23 mouse cellular contexts compared by ENCODE assay signal in the genomic region with DNA sequence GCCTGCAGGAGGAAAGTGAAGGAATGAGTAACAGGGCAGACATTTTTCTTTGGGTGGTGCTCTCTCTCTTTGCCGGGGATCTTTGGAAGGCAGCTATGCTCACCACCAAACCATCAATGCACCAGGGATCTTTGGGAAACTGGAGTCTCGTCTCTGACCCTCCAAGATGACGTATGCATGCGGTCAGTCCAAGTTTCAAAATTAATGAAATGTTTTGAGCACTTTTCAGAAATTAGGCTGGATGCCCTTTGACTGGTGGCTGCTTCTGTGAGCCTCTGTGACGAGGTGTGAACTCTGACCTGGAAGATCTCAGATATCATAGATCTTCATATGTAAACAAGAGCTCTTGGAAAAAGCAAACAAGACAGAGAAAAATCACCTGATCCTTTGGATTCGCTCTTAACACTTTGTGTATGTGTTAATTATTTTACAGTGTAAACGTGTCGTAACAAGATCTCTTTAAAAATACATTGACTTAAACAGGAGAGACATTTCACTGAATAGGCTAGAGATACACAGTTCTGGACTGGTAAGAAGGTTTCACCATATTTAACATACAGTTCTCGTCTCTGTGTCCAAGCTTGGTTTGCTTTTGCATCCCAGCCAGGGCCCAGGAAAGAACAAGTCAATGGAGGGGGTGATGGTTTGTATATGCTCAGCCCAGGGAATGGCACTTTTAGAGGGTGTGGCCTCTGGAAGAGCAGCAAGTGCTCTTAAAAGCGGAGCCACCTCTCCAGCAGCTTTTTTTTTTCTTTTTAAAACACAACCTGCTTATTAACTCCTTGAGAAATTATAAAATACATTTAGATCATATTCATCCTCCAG. TPM values are rescaled to one million over a fixed set of nuclear protein-coding genes. Genes with fewer than 3 reads are reported as not detected.
DNase-seq lines count a peak whose midpoint lies in the region; ATAC-seq and TF ChIP-seq lines count a peak whose summit lies in the region.
"Had no signal": no experiment of that assay in that cellular context is flagged by ENCODE, and none has a peak within 500 bp of the region (broad histone marks: within the 10 kb centered on the region; RNA-seq: fewer than 3 reads in every experiment).

No protein-coding gene starts in this region.

- H3K36me3 ChIP-seq in heart, embryonic 13.5 days = no peaks in the 10 kb centered on the region
- no peaks in the 10 kb centered on the region for H3K36me3 ChIP-seq in lung, postnatal 0 days (ENCODE audit: insufficient read depth, low read length)
- H3K36me3 ChIP-seq in intestine, embryonic 16.5 days (ENCODE audit: control insufficient read depth, insufficient read depth, low read length) = no peaks in the 10 kb centered on the region
- H3K36me3 ChIP-seq in liver, embryonic 16.5 days (ENCODE audit: control insufficient read depth, insufficient read depth) = no peaks in the 10 kb centered on the region
- H3K36me3 ChIP-seq in forebrain, embryonic 11.5 days (ENCODE audit: control insufficient read depth, insufficient read depth, low read length) = no peaks in the 10 kb centered on the region
- H3K36me3 ChIP-seq: embryonic facial prominence, embryonic 13.5 days; heart, embryonic 10.5 days; heart, embryonic 15.5 days had no signal

- no peak for TF ChIP-seq EP300 in lung, postnatal 0 days (IDR thresholded peaks at IDR 0.05)

- 71% methylated on average over 10 of the region's 10 CpGs for WGBS in heart, embryonic 13.5 days
- 26% methylated on average over 10 of the region's 10 CpGs for WGBS in lung, postnatal 0 days
- 36% methylated on average over 10 of the region's 10 CpGs for WGBS in intestine, embryonic 16.5 days
- 55% methylated on average over 10 of the region's 10 CpGs for WGBS in liver, embryonic 16.5 days (ENCODE audit: insufficient replicate concordance)
- 85% methylated on average over 10 of the region's 10 CpGs for WGBS in forebrain, embryonic 11.5 days

- peaks cover 8% of the 10 kb centered on the region; the same call in 1 of the 2 replicates for H3K4me1 ChIP-seq in heart, embryonic 13.5 days
- H3K4me1 ChIP-seq in lung, postnatal 0 days (ENCODE audit: insufficient read depth, low read depth, low read length) = no peaks in the 10 kb centered on the region
- peaks cover 7% of the 10 kb centered on the region for H3K4me1 ChIP-seq in intestine, embryonic 16.5 days (ENCODE audit: control insufficient read depth, insufficient read depth, low read length)
- H3K4me1 ChIP-seq in liver, embryonic 16.5 days (ENCODE audit: control insufficient read depth, low read depth, low read length) = no peaks in the 10 kb centered on the region; the same call in none of the 2 replicates
- no peaks in the 10 kb centered on the region for H3K4me1 ChIP-seq in forebrain, embryonic 11.5 days (replicated peaks; ENCODE audit: control insufficient read depth, insufficient read depth, low read length)
- H3K4me1 ChIP-seq: embryonic facial prominence, embryonic 13.5 days had no signal

- TF ChIP-seq CTCF in lung, postnatal 0 days (IDR thresholded peaks at IDR 0.05) = no peak

- ATAC-seq in heart, embryonic 13.5 days (ENCODE audit: extremely low read depth, insufficient number of reproducible peaks, low FRiP score, low TSS enrichment) = no peak
- peak; percentile 20; the same call in 1 of the 2 replicates for ATAC-seq in lung, postnatal 0 days
- ATAC-seq in intestine, embryonic 16.5 days = peak; percentile 46
- peak; percentile 70 for ATAC-seq in liver, embryonic 16.5 days (ENCODE audit: low read depth)
- no peak for ATAC-seq in forebrain, embryonic 11.5 days (replicated peaks; ENCODE audit: low FRiP score)
- ATAC-seq: activated CD4-positive, CD25-positive, alpha-beta regulatory T cell, adult 4 months; forebrain, embryonic 14.5 days; hindbrain, embryonic 16.5 days; Patski had no signal

- H3K27me3 ChIP-seq in heart, embryonic 13.5 days (replicated peaks) = no peaks in the 10 kb centered on the region
- no peaks in the 10 kb centered on the region for H3K27me3 ChIP-seq in lung, postnatal 0 days (replicated peaks; ENCODE audit: insufficient read depth, low read length)
- no peaks in the 10 kb centered on the region for H3K27me3 ChIP-seq in intestine, embryonic 16.5 days (replicated peaks; ENCODE audit: control insufficient read depth, insufficient read depth, low read length)
- no peaks in the 10 kb centered on the region; the same call in 1 of the 2 replicates for H3K27me3 ChIP-seq in liver, embryonic 16.5 days (ENCODE audit: control insufficient read depth, insufficient read depth, low read depth, low read length)
- no peaks in the 10 kb centered on the region for H3K27me3 ChIP-seq in forebrain, embryonic 11.5 days (ENCODE audit: control insufficient read depth, insufficient read depth, low read length)
- H3K27me3 ChIP-seq: heart, embryonic 15.5 days; Patski had no signal

- H3K9ac ChIP-seq in heart, embryonic 13.5 days = no peak overlapping the region
- H3K9ac ChIP-seq in lung, postnatal 0 days (replicated peaks; ENCODE audit: low read depth) = no peak overlapping the region
- no peak overlapping the region for H3K9ac ChIP-seq in intestine, embryonic 16.5 days (ENCODE audit: low read depth, low read length)
- H3K9ac ChIP-seq in liver, embryonic 16.5 days (ENCODE audit: low read depth, low read length) = no peak overlapping the region
- no peak overlapping the region for H3K9ac ChIP-seq in forebrain, embryonic 11.5 days (ENCODE audit: low read length)
- H3K9ac ChIP-seq: embryonic facial prominence, embryonic 13.5 days; heart, embryonic 15.5 days had no signal

- no peak overlapping the region for H3K4me2 ChIP-seq in heart, embryonic 13.5 days
- H3K4me2 ChIP-seq in lung, postnatal 0 days (replicated peaks; ENCODE audit: low read depth, low read length) = no peak overlapping the region
- H3K4me2 ChIP-seq in intestine, embryonic 16.5 days (ENCODE audit: low read depth, low read length) = no peak overlapping the region
- no peak overlapping the region for H3K4me2 ChIP-seq in liver, embryonic 16.5 days (ENCODE audit: low read depth, low read length)
- H3K4me2 ChIP-seq in forebrain, embryonic 11.5 days (ENCODE audit: low read depth, low read length, severe bottlenecking) = no peak overlapping the region
- H3K4me2 ChIP-seq: embryonic facial prominence, embryonic 13.5 days; heart, embryonic 15.5 days had no signal

- no peak overlapping the region for H3K4me3 ChIP-seq in heart, embryonic 13.5 days
- H3K4me3 ChIP-seq in lung, postnatal 0 days (ENCODE audit: low read depth, low read length) = no peak overlapping the region
- H3K4me3 ChIP-seq in intestine, embryonic 16.5 days (ENCODE audit: low read length) = no peak overlapping the region
- no peak overlapping the region for H3K4me3 ChIP-seq in liver, embryonic 16.5 days (ENCODE audit: low read depth, low read length)
- H3K4me3 ChIP-seq in forebrain, embryonic 11.5 days (ENCODE audit: low read depth, low read length) = no peak overlapping the region
- H3K4me3 ChIP-seq: embryonic facial prominence, embryonic 13.5 days; gastrocnemius, adult 2 months; heart, embryonic 10.5 days; heart, embryonic 15.5 days had no signal

- H3K9me3 ChIP-seq in heart, embryonic 13.5 days = no peaks in the 10 kb centered on the region
- H3K9me3 ChIP-seq in lung, postnatal 0 days (ENCODE audit: low read length) = no peaks in the 10 kb centered on the region
- H3K9me3 ChIP-seq in intestine, embryonic 16.5 days (ENCODE audit: control insufficient read depth, low read length) = no peaks in the 10 kb centered on the region
- H3K9me3 ChIP-seq in liver, embryonic 16.5 days (replicated peaks; ENCODE audit: control insufficient read depth, low read length) = no peaks in the 10 kb centered on the region
- no peaks in the 10 kb centered on the region for H3K9me3 ChIP-seq in forebrain, embryonic 11.5 days (ENCODE audit: control insufficient read depth, low read length)
- H3K9me3 ChIP-seq: embryonic facial prominence, embryonic 13.5 days; heart, embryonic 10.5 days; heart, embryonic 15.5 days had no signal

- no peak for DNase-seq in heart, postnatal 36 days
- no peak for DNase-seq in lung, postnatal 0 days (ENCODE audit: low spot score)
- DNase-seq in lung, postnatal 14 days = no peak
- no peak for DNase-seq in gastrocnemius, adult 8-10 months (ENCODE audit: low spot score in 2 of 2)
- DNase-seq in forebrain, embryonic 11.5 days (ENCODE audit: low spot score) = no peak
- DNase-seq: adrenal gland, postnatal 14 days; cerebellum, adult 18-20 months; cerebellum, adult 9-11 months; cerebellum, postnatal 36 days; gastrocnemius, adult 2 months; gastrocnemius, postnatal 36 days; heart, adult 18-20 months; heart, postnatal 14 days had no signal

- intact Hi-C loops in heart, postnatal 36 days (cut with DNase I) = no loop called here

- H3K27ac ChIP-seq in heart, embryonic 13.5 days (replicated peaks) = peak overlapping the region; percentile 45; the same call in 1 of the 2 replicates
- no peak overlapping the region for H3K27ac ChIP-seq in lung, postnatal 0 days (ENCODE audit: low read length)
- H3K27ac ChIP-seq in intestine, embryonic 16.5 days (ENCODE audit: low read length) = no peak overlapping the region
- peak overlapping the region; percentile 70 for H3K27ac ChIP-seq in liver, embryonic 16.5 days (ENCODE audit: low read length)
- no peak overlapping the region for H3K27ac ChIP-seq in forebrain, embryonic 11.5 days (ENCODE audit: low read depth, low read length)
- H3K27ac ChIP-seq: embryonic facial prominence, embryonic 13.5 days; gastrocnemius, adult 2 months; heart, embryonic 10.5 days; heart, embryonic 15.5 days had no signal

RNA-seq across cellular contexts. Expression of gene Grsf1, which starts 14.9 kb away (rescaled TPM):
- polyA plus RNA-seq in heart, embryonic 13.5 days (2015; fragmentation: Nextera tagmentation; extraction: Ambion mirVana) = 61.5 and 65.6 TPM in 2 replicates
- 100 to 1,000 TPM; 208 to 215 TPM for total RNA-seq in heart, postnatal 36 days (2021)
- polyA plus RNA-seq in lung, postnatal 0 days (2015; fragmentation: Nextera tagmentation; extraction: Ambion mirVana) = 45.4 and 46.0 TPM in 2 replicates
- polyA plus RNA-seq in intestine, embryonic 16.5 days (2015; fragmentation: Nextera tagmentation; extraction: Ambion mirVana) = 11.7 and 23.9 TPM in 2 replicates
- 13.7 and 18.5 TPM in 2 replicates for polyA plus RNA-seq in liver, embryonic 16.5 days (2015; fragmentation: Nextera tagmentation; extraction: Ambion mirVana)
- 100 to 1,000 TPM; 114 to 130 (median 120) TPM for total RNA-seq in gastrocnemius, adult 8-10 months (2022)
- polyA plus RNA-seq in forebrain, embryonic 11.5 days (2014; fragmentation: Nextera tagmentation; extraction: Ambion mirVana) = 101 and 108 TPM in 2 replicates

RNA-seq across cellular contexts. Expression of gene Mob1b, which starts 29.8 kb away (rescaled TPM):
- polyA plus RNA-seq in heart, embryonic 13.5 days (2015; fragmentation: Nextera tagmentation; extraction: Ambion mirVana) = 16.8 and 17.7 TPM in 2 replicates
- 10 to 100 TPM; 24.0 to 26.8 TPM for total RNA-seq in heart, postnatal 36 days (2021)
- 9.7 and 10.8 TPM in 2 replicates for polyA plus RNA-seq in lung, postnatal 0 days (2015; fragmentation: Nextera tagmentation; extraction: Ambion mirVana)
- polyA plus RNA-seq in intestine, embryonic 16.5 days (2015; fragmentation: Nextera tagmentation; extraction: Ambion mirVana) = 8.7 and 10.3 TPM in 2 replicates
- 9.9 and 10.4 TPM in 2 replicates for polyA plus RNA-seq in liver, embryonic 16.5 days (2015; fragmentation: Nextera tagmentation; extraction: Ambion mirVana)
- 10 to 100 TPM; 16.7 to 21.0 (median 18.1) TPM for total RNA-seq in gastrocnemius, adult 8-10 months (2022)
- 19.8 and 22.6 TPM in 2 replicates for polyA plus RNA-seq in forebrain, embryonic 11.5 days (2014; fragmentation: Nextera tagmentation; extraction: Ambion mirVana)

Comparison
In these comparisons a context has a peak if more than half of its experiments do, and no peak if none do; other contexts are left out.
1. ATAC-seq: peak in lung, postnatal 0 days (single experiment), intestine, embryonic 16.5 days (single experiment) and liver, embryonic 16.5 days (single experiment); none in heart, embryonic 13.5 days (single experiment) and forebrain, embryonic 11.5 days (single experiment).
2. H3K27ac ChIP-seq: peak in heart, embryonic 13.5 days (single experiment) and liver, embryonic 16.5 days (single experiment); none in lung, postnatal 0 days (single experiment), intestine, embryonic 16.5 days (single experiment) and forebrain, embryonic 11.5 days (single experiment).